Mouse (Mus musculus) cerebellum, adult 2 months (tissue): ENCODE data around the gene Hist1h4h.
"Not testable (repeated sequence)": the region's sequence is repeated elsewhere in the genome, so short reads cannot be mapped to it uniquely, and the experiment has no call there.

Source experiments
- CTCF ChIP-seq: fragments of 200-500 bp; IDR thresholded peaks from 2 replicates; pipeline ENCODE4 v1.5.1; 2011; ENCODE audit warnings: low read depth, mild to moderate bottlenecking, control low read depth, low read length, moderate library complexity, borderline replicate concordance; ENCODE audit not compliant: insufficient read depth
- POLR2A ChIP-seq: fragments of 200-500 bp; IDR thresholded peaks from 2 replicates; pipeline ENCODE4 v1.6.1; 2011; ENCODE audit warnings: low read length, control low read depth, borderline replicate concordance; ENCODE audit not compliant: insufficient read depth

- peak; percentile 82 for TF ChIP-seq POLR2A
- TF ChIP-seq CTCF = not testable (repeated sequence)
Measured at GRCm38 (mm10) chr13:23561883-23562659, 31.2 kb downstream of the Hist1h4h start, which contains the start of gene Hist1h3e.
